Mouse (Mus musculus) limb, embryonic 14.5 days (tissue): Measurements from ENCODE around the gene Tmem239. TPM values are rescaled to one million over a fixed set of nuclear protein-coding genes. Genes with fewer than 3 reads are reported as not detected.

Source experiments
- ATAC-seq: fragments of 200-750 bp; cut with Nextera tagmentation; 2 replicates; pipeline ENCODE4 v1.8.0; 2017; ENCODE audit warnings: low read depth, moderate number of reproducible peaks, moderate TSS enrichment; ENCODE audit not compliant: low FRiP score
- DNase-seq: peaks from one replicate; pipeline ENCODE4 v3.0.0-alpha.2; 2015; ENCODE audit warnings: low spot score
- H3K27ac ChIP-seq: fragments of 300-500 bp; sonication (generic); replicated peaks from 2 replicates; pipeline ENCODE4 v1.5.1; 2014; ENCODE audit warnings: low read depth, mild to moderate bottlenecking, low read length, moderate library complexity, mixed read lengths
- H3K27me3 ChIP-seq: fragments of 300-500 bp; sonication (generic); 2 replicates; pipeline ENCODE4 v1.6.1; 2014; ENCODE audit warnings: low read length, mixed read lengths; ENCODE audit not compliant: control insufficient read depth, insufficient read depth
- H3K36me3 ChIP-seq: fragments of 300-500 bp; sonication (generic); 2 replicates; pipeline ENCODE4 v1.6.1; 2014; ENCODE audit warnings: mild to moderate bottlenecking, low read length, moderate library complexity, mixed read lengths; ENCODE audit not compliant: control insufficient read depth, insufficient read depth
- H3K4me1 ChIP-seq: fragments of 300-500 bp; sonication (generic); 2 replicates; pipeline ENCODE4 v1.6.1; 2014; ENCODE audit warnings: antibody characterized with exemption, low read length, mixed read lengths; ENCODE audit not compliant: control insufficient read depth, insufficient read depth
- H3K4me2 ChIP-seq: fragments of 300-500 bp; sonication (generic); replicated peaks from 2 replicates; pipeline ENCODE4 v1.6.1; 2014; ENCODE audit warnings: low read depth, mild to moderate bottlenecking, low read length, moderate library complexity; ENCODE audit not compliant: severe bottlenecking
- H3K4me3 ChIP-seq: fragments of 300-500 bp; sonication (generic); replicated peaks from 2 replicates; pipeline ENCODE4 v1.5.1; 2014; ENCODE audit warnings: low read length
- H3K9ac ChIP-seq: fragments of 300-500 bp; sonication (generic); 2 replicates; pipeline ENCODE4 v1.6.1; 2014; ENCODE audit warnings: mild to moderate bottlenecking, low read depth, low read length, moderate library complexity; ENCODE audit not compliant: severe bottlenecking
- H3K9me3 ChIP-seq: fragments of 300-500 bp; sonication (generic); 2 replicates; pipeline ENCODE4 v1.6.1; 2016; ENCODE audit warnings: low read length; ENCODE audit not compliant: control insufficient read depth
- POLR2A ChIP-seq: fragments of 200-500 bp; IDR thresholded peaks from 2 replicates; pipeline ENCODE4 v1.8.0; 2012; ENCODE audit warnings: inconsistent platforms, mild to moderate bottlenecking, moderate library complexity, borderline replicate concordance; ENCODE audit not compliant: insufficient read depth, insufficient read length; ENCODE audit errors: extremely low read depth
- WGBS: fragments of 180-500 bp; shearing (Covaris S2); extraction: QIAGEN DNeasy Blood & Tissue Kit; methylation state at CpG from one replicate; pipeline ENCODE4 v1.1.7; 2014; 5-methylcytosine and 5-hydroxymethylcytosine counted together
- polyA plus RNA-seq, 2 experiments: library from polyadenylated mRNA; depleted of rRNA in 1 of 2; stranded (reverse) in 1 of 2; unstranded in 1 of 2; fragments of >200 nt; fragmentation: Nextera tagmentation in 1 of 2; extraction: Ambion mirVana in 1 of 2; gene quantifications; 2 replicates each; pipeline versions ENCODE4 v1.2.1 to v1.2.3; 2012 to 2014

The Tmem239 gene
- polyA plus RNA-seq, 2 experiments, result not detected

- TF ChIP-seq POLR2A, result no peak
- Histone ChIP-seq H3K4me2 (no peak overlapping the region), H3K36me3 (peaks cover 14% of the 10 kb centered on the region), H3K27ac (no peak overlapping the region), H3K4me1 (no peaks in the 10 kb centered on the region), H3K9me3 (no peaks in the 10 kb centered on the region), H3K9ac (no peak overlapping the region), H3K27me3 (no peaks in the 10 kb centered on the region), H3K4me3 (no peak overlapping the region)
- ATAC-seq, result no peak
- DNase-seq, result no peak
- 88% methylated on average over 3 of the region's 3 CpGs for WGBS
Observed at GRCm38 (mm10) chr2:130432157-130432556, 25.9 kb downstream of the Tmem239 start.

DNA sequence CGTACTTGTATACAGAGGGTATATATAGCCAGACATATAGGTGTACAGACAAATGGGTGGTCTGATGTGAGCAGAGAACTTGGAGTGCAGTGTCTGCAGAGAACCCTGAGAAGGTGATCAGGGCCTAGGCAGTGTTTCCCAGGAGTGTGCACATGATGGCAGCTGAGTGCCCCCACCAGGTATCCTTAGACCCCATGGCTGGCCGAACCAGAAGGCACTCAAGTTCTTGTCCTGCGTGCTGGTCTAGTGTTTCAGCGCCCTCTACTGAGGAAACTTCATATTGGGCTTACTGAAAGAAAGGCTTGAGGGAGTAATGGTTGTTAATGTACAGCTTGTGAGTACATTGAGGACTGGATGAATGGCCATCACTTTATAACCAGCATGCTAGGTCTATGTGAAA is 26.9 kb downstream of the Tmem239 start:
- Histone ChIP-seq H3K27ac (no peak overlapping the region), H3K4me3 (no peak overlapping the region), H3K9me3 (no peaks in the 10 kb centered on the region), H3K4me2 (no peak overlapping the region), H3K27me3 (no peaks in the 10 kb centered on the region), H3K36me3 (peaks cover 23% of the 10 kb centered on the region), H3K9ac (no peak overlapping the region), H3K4me1 (no peaks in the 10 kb centered on the region)
- 17% methylated on average over 4 of the region's 4 CpGs for WGBS
- DNase-seq, result peak; percentile 61
- TF ChIP-seq POLR2A, result no peak
- peak; percentile 55; the same call in 1 of the 2 replicates for ATAC-seq

DNA sequence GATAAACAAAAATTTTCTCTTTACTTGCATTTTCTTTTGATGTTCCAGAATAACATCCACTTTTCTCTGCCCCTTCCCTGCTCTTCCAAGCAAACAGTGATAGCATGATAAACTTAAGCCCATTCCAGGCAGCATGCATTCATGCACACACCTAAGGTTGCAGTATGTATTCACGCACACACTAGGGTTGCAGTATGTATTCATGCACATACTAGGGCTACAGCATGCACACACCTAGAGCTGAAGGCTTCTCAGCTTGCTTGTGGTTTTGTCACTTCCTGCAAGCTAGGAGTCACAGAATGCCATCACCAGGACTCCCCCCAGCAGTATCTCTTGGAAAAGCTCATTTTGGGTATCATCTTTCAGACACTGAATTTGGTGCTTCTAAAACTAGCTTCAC is 30.5 kb downstream of the Tmem239 start:
- H3K27ac ChIP-seq, result no peak overlapping the region
- H3K4me3 ChIP-seq, result no peak overlapping the region
- no peak for ATAC-seq
- H3K9me3 ChIP-seq, result no peaks in the 10 kb centered on the region
- peaks cover 52% of the 10 kb centered on the region for H3K36me3 ChIP-seq
- DNase-seq, result no peak
- WGBS, result 96% methylated on average over 1 of the region's 1 CpGs
- H3K4me1 ChIP-seq, result no peaks in the 10 kb centered on the region
- H3K27me3 ChIP-seq, result no peaks in the 10 kb centered on the region
- no peak overlapping the region for H3K4me2 ChIP-seq
- no peak overlapping the region for H3K9ac ChIP-seq
- TF ChIP-seq POLR2A, result no peak

DNA sequence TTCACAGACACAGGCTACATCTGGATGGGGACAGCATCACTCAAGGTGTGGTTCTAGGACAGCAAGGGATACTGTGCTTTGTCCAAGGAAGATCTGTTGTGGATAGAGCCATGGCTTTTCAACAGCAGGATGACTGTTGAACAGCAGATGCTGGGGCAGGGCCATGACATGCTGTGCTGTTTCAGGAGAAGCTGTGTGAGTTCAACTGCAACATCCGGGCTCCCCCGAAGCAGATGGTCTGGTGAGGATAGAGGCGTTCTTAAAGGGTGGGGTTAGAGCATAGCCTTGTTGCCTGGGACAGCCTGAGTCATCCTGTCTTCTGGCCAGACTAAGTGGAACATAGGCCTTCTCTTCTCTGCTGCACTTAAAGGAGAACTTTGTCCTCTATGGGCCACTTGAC is 32.6 kb downstream of the Tmem239 start:
- H3K9me3 ChIP-seq, result no peaks in the 10 kb centered on the region
- no peaks in the 10 kb centered on the region for H3K4me1 ChIP-seq
- DNase-seq (no peak), ATAC-seq (no peak)
- no peak overlapping the region for H3K4me2 ChIP-seq
- no peak overlapping the region for H3K4me3 ChIP-seq
- H3K9ac ChIP-seq, result no peak overlapping the region
- no peak for TF ChIP-seq POLR2A
- H3K27me3 ChIP-seq, result no peaks in the 10 kb centered on the region
- H3K36me3 ChIP-seq, result peaks cover 65% of the 10 kb centered on the region
- no peak overlapping the region for H3K27ac ChIP-seq
- 94% methylated on average over 3 of the region's 3 CpGs for WGBS

DNA sequence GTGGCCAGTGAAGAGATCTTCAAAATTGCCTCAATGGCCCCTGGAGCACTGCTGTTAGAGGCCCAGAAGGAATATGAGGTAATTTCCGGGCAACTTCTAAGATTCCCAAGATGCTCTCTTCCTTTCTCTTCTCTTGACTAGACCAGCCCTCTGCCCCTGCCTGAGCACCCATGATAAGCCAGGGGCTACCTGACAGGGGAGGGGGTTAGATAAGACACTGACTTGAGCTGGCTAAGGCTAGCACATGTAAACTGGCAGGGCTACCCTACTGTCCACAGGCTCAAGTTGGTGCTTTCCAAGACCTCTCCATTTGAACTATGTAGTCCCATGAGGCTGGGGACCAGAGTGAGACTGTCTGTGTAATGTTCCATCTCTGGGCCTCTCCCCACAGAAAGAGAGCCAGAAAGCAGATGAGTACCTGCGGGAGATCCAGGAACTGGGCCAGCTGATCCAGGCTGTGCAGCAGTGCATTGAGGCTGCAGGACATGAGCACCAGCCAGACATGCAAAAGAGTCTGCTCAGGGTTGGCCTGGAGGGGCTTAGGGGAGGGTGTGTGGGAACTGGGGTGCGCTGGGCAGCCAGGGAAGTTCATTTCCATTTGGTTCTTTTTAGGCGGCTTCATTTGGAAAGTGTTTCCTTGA is 33.7 kb downstream of the Tmem239 start:
- ATAC-seq (no peak), DNase-seq (no peak)
- Histone ChIP-seq H3K27ac (no peak overlapping the region), H3K27me3 (no peaks in the 10 kb centered on the region), H3K4me3 (no peak overlapping the region), H3K4me2 (no peak overlapping the region), H3K9me3 (no peaks in the 10 kb centered on the region), H3K36me3 (peaks cover 71% of the 10 kb centered on the region), H3K4me1 (no peaks in the 10 kb centered on the region), H3K9ac (no peak overlapping the region)
- WGBS, result 85% methylated on average over 4 of the region's 4 CpGs
- TF ChIP-seq POLR2A, result no peak
